Mouse (Mus musculus) embryonic facial prominence, embryonic 12.5 days (tissue): ENCODE data around the gene Cntn3. TPM values are rescaled to one million over a fixed set of nuclear protein-coding genes. Genes with fewer than 3 reads are reported as not detected.

Experiments
- ATAC-seq: fragments of 200-750 bp; cut with Nextera tagmentation; 2 replicates; pipeline ENCODE4 v1.8.0; 2017; ENCODE audit not compliant: insufficient number of reproducible peaks, insufficient read depth, low FRiP score, low TSS enrichment
- H3K27ac ChIP-seq: fragments of 300-500 bp; sonication (generic); 2 replicates; pipeline ENCODE4 v1.5.1; 2016; ENCODE audit warnings: mild to moderate bottlenecking
- H3K27me3 ChIP-seq: fragments of 300-500 bp; sonication (generic); 2 replicates; pipeline ENCODE4 v1.6.1; 2016; ENCODE audit warnings: mild to moderate bottlenecking, moderate library complexity
- H3K36me3 ChIP-seq: fragments of 300-500 bp; sonication (generic); 2 replicates; pipeline ENCODE4 v1.6.1; 2016; ENCODE audit warnings: mild to moderate bottlenecking
- H3K4me1 ChIP-seq: fragments of 300-500 bp; sonication (generic); 2 replicates; pipeline ENCODE4 v1.6.1; 2016
- H3K4me2 ChIP-seq: fragments of 300-500 bp; sonication (generic); replicated peaks from 2 replicates; pipeline ENCODE4 v1.6.1; 2016; ENCODE audit warnings: mild to moderate bottlenecking, moderate library complexity
- H3K4me3 ChIP-seq: fragments of 300-500 bp; sonication (generic); 2 replicates; pipeline ENCODE4 v1.5.1; 2016; ENCODE audit warnings: mild to moderate bottlenecking
- H3K9ac ChIP-seq: fragments of 300-500 bp; sonication (generic); 2 replicates; pipeline ENCODE4 v1.6.1; 2016; ENCODE audit warnings: mild to moderate bottlenecking, moderate library complexity
- H3K9me3 ChIP-seq: fragments of 300-500 bp; sonication (generic); 2 replicates; pipeline ENCODE4 v1.6.1; 2016; ENCODE audit warnings: mild to moderate bottlenecking, moderate library complexity
- WGBS: fragments of 180-500 bp; shearing (Covaris S2); methylation state at CpG from one replicate; pipeline ENCODE4 v1.1.7; 2016; 5-methylcytosine and 5-hydroxymethylcytosine counted together
- polyA plus RNA-seq: library from polyadenylated mRNA; unstranded; fragments of >200 nt; fragmentation: Nextera tagmentation; extraction: Ambion mirVana; gene quantifications from 2 replicates; pipeline ENCODE4 v1.2.1, GENCODE M21; 2016

Cntn3 gene
- polyA plus RNA-seq, 1 experiment from 2014 or later = 1.5 TPM

- H3K27ac ChIP-seq = no peak overlapping the region
- 85% methylated on average over 1 of the region's 1 CpGs for WGBS
- no peak for ATAC-seq
- H3K4me3 ChIP-seq = no peak overlapping the region
- no peaks in the 10 kb centered on the region for H3K4me1 ChIP-seq
- no peak overlapping the region for H3K4me2 ChIP-seq
- no peak overlapping the region for H3K9ac ChIP-seq
- no peaks in the 10 kb centered on the region for H3K9me3 ChIP-seq
- H3K36me3 ChIP-seq = no peaks in the 10 kb centered on the region
- no peaks in the 10 kb centered on the region for H3K27me3 ChIP-seq
These were observed 341.9 kb downstream of the Cntn3 start for GRCm38 (mm10) chr6:102231015-102231414.

DNA sequence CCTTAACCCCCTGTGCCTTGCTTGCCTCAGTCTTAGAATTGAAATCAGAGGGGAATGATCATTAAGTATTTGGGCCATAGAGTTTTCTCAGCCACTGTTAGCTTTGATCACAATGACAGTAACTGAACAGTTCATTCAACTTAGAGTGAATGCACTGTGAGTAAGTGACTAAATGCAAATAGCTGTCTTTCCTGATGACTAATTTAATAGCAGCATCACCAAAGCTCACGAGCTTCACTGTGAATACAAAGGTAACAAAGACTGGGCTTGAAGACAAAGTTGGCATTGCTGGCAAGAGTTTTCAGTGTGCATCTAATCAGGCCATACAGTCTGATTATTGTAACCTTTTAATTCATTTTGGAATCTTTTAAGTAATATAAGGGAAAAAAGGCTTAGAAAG lies 386.6 kb downstream of the Cntn3 start:
- WGBS = 67% methylated on average over 1 of the region's 1 CpGs
- Histone ChIP-seq H3K9ac (no peak overlapping the region), H3K4me1 (no peaks in the 10 kb centered on the region), H3K9me3 (no peaks in the 10 kb centered on the region), H3K27ac (no peak overlapping the region), H3K36me3 (no peaks in the 10 kb centered on the region), H3K4me2 (no peak overlapping the region), H3K27me3 (no peaks in the 10 kb centered on the region), H3K4me3 (no peak overlapping the region)
- ATAC-seq = no peak

- Histone ChIP-seq H3K27me3 (no peaks in the 10 kb centered on the region), H3K4me1 (no peaks in the 10 kb centered on the region), H3K9me3 (no peaks in the 10 kb centered on the region), H3K4me3 (no peak overlapping the region), H3K9ac (no peak overlapping the region), H3K27ac (no peak overlapping the region), H3K4me2 (no peak overlapping the region), H3K36me3 (no peaks in the 10 kb centered on the region)
- 39% methylated on average over 6 of the region's 6 CpGs for WGBS
- ATAC-seq = no peak
These were observed 402.0 kb downstream of the Cntn3 start for GRCm38 (mm10) chr6:102170913-102171312.

DNA sequence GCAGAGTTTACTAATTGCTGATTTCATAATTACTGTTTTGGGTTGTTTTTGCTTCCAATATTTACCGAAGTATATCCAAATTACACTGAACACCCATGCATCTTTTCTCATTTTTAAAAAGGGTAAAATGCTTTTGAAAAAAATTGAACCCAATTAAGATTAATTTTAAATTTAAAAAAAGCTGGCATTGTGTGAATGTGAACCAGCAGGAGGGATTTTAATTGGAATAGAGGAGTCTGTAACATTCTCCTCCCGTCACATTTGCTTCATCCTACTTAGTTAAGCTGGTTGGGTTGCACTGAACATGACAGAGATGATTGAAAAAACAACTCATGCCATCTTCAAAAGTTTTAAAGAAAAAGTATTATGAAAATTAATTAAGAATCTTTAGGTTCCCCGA lies 411.7 kb downstream of the Cntn3 start:
- Histone ChIP-seq H3K4me1 (no peaks in the 10 kb centered on the region), H3K4me3 (no peak overlapping the region), H3K27me3 (no peaks in the 10 kb centered on the region), H3K9me3 (no peaks in the 10 kb centered on the region), H3K4me2 (no peak overlapping the region), H3K27ac (no peak overlapping the region), H3K36me3 (no peaks in the 10 kb centered on the region), H3K9ac (no peak overlapping the region)
- no peak for ATAC-seq
- WGBS = 87% methylated on average over 3 of the region's 3 CpGs

DNA sequence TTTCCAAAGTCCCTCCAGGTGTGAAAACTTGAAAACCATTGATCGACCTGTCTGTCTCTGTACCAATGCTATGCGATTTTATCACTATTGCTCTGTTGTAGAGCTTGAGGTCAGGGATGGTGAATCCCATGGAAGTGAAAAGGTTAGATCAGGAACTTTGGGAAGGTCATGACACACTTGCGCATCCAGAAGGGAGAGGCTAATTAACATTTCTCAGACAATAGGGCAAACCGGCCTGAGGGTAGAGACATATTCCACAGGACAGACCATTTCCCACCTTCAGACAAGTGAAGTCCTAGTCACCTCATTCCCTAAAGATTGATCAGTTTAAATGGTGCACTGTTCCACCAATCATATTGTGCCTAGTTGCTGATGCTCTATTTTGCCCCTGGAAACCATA lies 451.2 kb downstream of the Cntn3 start:
- Histone ChIP-seq H3K4me2 (no peak overlapping the region), H3K9ac (no peak overlapping the region), H3K36me3 (no peaks in the 10 kb centered on the region), H3K27me3 (no peaks in the 10 kb centered on the region), H3K4me3 (no peak overlapping the region), H3K4me1 (no peaks in the 10 kb centered on the region), H3K9me3 (no peaks in the 10 kb centered on the region), H3K27ac (no peak overlapping the region)
- 93% methylated on average over 4 of the region's 4 CpGs for WGBS
- ATAC-seq = no peak

DNA sequence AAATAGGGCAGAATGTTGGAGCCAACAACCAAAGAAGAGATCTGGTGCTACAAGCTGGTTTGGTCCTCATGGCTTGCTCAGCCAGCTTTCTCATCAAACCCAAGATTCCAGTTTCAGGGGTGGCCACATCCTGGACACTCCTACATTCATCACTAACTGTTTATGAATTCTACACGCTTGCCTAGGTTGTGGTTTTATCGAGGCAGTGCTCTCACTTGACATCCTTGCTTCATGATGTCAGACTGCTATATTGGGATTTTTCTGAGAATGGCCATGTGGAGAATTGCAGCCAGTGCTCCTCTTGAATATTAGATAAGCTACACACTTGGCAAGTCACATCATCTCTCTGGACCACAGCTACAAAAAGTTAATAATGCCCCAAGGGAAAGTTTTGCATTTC lies 452.9 kb downstream of the Cntn3 start:
- Histone ChIP-seq H3K36me3 (no peaks in the 10 kb centered on the region), H3K27me3 (no peaks in the 10 kb centered on the region), H3K9me3 (no peaks in the 10 kb centered on the region), H3K27ac (no peak overlapping the region), H3K4me3 (no peak overlapping the region), H3K4me1 (no peaks in the 10 kb centered on the region), H3K4me2 (no peak overlapping the region), H3K9ac (no peak overlapping the region)
- no peak for ATAC-seq
- WGBS = 81% methylated on average over 2 of the region's 2 CpGs

- Histone ChIP-seq H3K27me3 (no peaks in the 10 kb centered on the region), H3K4me1 (no peaks in the 10 kb centered on the region), H3K9ac (no peak overlapping the region), H3K4me2 (no peak overlapping the region), H3K4me3 (no peak overlapping the region), H3K27ac (no peak overlapping the region), H3K36me3 (no peaks in the 10 kb centered on the region), H3K9me3 (no peaks in the 10 kb centered on the region)
- 63% methylated on average over 2 of the region's 2 CpGs for WGBS
- ATAC-seq = no peak
These were observed 459.3 kb downstream of the Cntn3 start for GRCm38 (mm10) chr6:102113629-102114028.
